Mouse (Mus musculus) 416B (cell line): ENCODE results near the gene Rbfox3.
A peak's percentile ranks its signal among the peaks of the same experiment; 100 is the strongest.

Source experiments
- DNase-seq: peaks from one replicate; pipeline ENCODE4 v3.0.0; 2011; ENCODE audit warnings: low read depth

Rbfox3 gene

DNA sequence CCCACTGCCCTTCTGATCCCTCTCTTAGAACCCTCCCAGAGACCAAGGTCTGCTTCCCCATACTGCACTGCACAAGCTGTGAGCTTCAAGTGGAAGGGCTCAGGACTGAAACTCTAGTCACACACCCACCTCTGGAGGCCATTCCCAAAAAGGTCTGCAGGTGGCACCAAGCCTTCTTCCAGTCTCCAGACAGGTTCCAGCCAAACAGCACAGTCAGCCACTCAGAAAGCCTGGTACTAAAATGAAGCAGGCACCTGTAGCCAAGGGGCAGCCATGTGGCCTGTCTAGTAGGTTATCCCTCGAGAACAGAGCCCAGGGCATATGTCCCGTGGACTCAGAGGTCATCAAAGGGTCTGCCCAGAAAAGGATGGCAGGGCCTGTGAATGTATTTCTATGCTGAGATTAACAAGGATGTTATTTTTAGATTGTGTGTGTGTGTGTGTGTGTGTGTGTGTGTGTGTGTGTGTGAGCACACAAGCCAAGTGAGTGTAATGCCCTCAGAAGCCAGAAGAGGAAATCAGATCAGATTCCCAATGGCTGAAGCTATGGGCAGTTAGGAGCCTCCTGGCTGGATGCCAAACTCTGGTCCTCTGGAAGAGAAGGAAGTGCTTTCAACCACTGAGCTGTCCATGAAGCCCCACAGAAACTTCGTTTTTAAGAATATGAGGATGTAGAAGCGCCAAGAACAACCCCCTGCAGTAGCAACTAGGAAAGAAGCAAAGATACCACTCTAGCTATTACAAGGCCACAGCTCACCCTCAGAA, at the start of gene Rbfox3:
Rbfox3 (minus strand) TSS at position 291 of the 764 bp plus-strand sequence.
- DNase-seq = peak; percentile 3

DNA sequence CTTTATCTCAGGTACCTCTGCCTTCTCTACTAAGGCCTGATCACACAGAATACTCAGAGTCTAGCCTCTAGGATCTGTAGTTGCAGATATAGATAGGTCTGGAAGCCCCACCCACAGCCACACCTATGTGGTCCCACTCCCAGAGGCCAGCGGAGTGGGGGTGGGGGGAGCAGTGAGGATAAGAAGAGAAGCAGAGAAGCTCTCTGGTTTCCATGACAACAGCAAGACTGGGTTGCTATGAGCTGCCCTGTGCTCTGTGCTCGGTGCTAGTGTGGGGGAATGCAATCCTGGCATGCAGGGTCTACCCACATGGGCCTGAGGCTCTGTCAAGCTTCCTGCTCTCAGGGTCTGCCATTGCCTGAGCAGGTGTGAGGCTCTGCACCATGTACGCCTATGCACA, 49.3 kb upstream of the Rbfox3 start:
- no peak for DNase-seq

DNA sequence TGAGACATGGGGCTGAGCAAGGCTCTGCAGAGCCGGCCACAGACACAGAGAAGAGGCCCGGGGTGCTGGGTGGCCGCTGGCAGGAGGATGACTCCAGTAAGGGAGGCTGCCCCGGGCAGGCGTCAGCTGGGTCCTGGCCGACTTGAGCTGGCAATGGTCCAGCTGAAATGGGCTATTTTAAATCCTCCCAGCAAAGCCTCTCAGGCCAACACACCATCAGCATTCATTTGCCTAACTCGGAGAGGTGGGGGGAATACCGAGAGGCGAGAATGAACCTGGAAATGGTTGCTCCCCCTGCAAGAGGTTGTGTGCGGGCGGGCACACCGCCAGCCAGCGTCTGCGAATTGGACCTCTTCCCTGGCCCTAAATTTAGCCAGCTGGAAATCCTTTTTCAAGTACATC, 45.7 kb upstream of the Rbfox3 start:
- DNase-seq = no peak

DNA sequence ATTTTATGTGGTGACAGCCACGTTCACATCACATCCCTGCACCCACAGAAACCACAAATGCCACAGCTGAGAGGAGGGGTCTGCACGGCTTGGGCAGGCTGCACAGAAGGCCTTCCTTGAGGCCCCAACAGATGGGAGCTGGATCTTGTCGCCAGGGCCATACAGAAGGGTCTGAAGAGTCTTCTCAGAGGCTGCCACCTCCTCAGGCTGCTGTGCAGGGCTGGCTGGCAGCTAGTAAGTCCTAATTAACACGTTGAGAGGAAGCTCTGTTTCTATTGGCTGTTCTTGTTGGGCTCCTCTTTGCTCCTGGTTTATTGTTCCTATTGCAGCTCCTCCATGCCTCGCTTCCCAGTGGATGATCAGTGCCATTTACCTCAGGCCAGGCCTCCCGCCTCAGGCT, 43.6 kb upstream of the Rbfox3 start:
- DNase-seq = no peak

DNA sequence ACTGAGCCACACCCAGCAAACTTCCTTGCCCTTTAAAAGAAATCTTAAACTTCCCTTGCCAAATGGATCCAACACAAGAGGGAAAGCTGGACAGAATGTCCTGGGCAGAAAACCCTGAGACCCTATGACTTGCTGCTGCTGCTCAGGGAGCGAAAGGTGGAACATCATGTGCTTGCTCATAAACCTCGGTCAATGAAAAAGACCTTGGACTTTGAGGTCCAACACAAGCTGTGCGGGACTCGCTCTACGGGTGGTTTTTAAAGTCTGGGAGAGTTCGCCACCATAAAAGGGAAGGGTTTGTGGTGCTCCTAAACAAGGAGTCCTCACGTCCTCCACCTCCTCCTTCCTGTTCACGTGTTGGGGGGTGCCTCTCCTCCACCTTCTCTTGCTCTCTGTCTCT, 34.5 kb upstream of the Rbfox3 start:
- DNase-seq = no peak

DNA sequence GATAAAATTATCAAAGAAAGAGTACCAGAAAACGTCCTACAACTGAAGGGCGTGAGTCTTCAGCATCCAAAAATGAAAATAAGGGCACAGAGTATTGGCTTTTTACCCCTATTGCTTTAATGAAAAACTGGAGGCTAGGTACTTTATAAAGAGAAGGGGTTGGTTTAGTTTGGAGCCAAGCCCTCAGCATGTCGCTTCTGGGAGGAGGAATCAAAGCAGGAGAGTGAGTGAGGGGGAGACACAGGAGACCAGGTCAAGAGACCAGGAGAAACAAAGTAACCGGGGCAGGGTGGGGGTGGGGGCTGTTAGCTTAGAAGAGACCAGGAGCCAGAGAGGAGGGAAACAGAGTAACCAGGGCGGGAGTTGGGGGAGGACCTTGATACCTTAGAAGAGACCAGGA, 29.9 kb upstream of the Rbfox3 start:
- no peak for DNase-seq

DNA sequence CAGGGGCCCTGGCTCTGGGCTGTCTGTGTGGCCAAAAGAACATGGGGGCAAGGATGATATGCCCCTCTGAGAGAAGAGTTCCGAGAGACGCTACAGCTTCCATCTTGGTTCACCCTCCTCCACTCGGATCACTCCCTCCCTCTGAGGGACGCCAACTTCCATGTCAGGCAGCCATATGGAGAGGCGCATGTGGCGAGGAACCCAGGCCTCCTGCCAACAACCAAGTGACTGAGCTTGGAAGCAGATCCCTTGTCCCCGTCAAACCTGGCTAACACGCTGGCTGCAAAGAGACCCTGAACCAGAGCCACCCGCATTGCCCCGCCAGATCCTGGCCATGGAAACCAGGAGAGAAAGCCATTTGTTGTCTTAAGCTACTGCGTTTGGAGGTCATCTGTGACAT, 29.1 kb upstream of the Rbfox3 start:
- DNase-seq = no peak

DNA sequence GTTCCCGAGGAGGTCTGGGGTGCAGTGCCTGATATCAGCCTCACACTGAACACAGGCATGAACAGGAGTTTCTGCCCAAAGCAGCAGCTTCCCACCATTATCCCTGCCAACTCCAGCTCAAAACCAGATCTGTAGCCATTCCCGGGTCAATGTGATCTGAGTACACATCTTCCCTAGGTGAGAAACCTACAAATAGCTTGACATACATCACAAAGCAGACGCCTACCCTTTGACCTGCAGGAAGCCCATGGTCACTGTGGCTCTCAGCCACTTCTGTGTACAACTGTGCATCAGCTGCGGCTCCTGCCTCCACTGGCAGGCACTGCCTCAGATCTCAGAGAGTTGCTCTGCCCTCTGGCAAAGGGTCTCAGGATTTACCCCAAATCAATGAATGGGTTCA, 28.3 kb upstream of the Rbfox3 start:
- no peak for DNase-seq

DNA sequence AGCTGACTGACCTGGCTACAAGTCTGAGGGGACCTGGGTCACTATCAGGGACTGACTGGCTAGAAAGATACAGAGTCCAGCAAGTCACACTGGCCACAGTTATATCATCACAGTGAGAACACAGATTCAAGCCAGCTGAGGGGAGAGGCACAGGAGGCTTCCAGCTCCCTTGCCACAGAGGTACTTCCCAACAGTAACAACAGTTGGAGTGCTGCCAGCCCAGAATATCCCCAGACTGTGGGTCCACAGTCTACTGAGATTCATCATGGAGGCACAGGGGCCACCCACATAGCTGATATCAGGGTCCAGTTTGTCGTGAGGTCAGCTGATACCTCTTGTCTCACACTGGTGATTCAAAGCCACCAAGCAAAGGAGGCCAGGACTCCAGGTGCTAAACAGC, 23.5 kb upstream of the Rbfox3 start:
- no peak for DNase-seq

DNA sequence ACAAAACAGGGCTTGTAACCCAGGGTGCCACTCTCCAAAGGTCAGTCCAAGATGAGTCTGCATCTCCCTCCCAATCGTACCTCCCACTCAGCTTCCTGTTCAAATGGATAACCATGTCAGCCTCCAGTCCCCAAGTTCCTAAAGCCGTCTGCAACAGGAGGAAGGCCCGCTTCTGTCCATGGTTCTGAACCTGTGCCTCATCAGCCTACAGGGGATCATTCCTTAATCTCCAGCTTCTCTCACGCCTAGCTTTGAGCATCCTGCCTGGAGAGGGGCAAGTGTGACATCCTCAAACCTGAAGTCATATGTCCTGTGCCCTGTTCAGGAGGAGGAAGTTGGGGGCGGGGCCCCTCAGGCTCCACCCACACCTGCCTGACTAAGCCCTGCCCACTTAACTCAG, 15.7 kb upstream of the Rbfox3 start:
- peak; percentile 20 for DNase-seq

DNA sequence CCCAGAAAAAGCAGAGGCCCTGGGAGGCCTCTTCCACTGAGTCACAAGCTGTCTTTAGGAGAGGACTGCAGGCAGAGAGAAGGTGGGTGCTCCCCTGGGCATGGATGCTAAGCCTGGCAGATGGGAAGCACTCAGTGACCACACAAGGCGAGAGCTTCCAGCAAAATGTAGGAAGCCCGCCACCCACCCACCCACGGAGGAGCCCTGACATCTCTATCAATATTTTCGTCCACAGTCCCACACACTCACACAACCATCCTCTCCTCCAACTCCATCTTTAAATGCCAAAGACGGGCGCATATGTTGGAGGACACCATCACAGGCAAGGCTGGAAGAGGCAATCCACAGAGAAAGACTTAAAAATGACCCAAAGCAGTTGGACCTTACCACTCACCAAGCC, 10.5 kb upstream of the Rbfox3 start:
- DNase-seq = no peak

DNA sequence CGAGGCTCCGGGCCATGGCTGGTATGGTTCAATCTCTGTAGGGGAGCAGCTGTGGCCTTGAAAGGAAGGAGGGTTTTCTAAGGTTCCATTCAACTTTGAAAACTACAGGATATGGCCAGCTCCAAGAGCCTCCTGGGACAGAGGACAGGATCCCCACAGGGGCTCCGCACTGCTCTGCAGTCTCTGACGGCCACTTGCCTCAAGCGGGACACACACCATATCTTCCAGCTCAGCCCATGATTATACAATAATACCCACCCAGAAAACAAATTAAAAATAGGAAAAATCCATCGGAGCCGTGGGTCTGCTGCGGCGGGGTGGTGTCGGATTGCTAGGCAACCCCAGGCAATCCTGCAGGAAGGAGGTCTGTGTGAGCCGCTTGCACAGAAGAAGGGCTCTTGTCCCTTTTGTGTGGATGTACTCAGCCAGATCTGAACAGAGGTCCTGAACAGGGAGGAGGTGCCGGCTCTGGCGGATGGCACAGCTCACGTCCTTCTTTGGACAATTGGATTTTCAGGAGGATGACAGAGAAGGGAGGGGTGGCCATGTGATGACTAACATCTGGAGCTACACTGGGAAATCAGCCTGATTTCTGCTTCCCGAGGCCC, 5.1 kb upstream of the Rbfox3 start:
- DNase-seq = no peak

DNA sequence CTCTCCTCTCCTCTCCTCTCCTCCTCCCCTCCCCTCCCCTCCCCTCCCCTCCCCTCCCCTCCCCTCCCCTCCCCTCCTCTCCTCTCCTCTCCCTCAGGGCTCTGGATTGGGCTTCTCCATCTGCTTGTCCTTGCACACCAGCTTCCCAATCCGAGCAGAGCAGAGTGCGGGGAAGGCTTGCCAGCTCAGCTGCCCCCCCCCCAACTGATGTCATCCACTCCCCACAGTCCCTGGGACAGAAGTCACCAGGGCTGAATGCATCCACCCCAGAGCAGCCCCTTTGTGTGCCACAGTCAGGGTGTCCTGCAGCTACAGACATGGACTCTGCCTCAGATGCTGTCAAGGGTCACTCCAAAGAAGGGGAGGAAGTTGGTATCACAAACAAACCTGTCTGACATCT, 4.5 kb upstream of the Rbfox3 start:
- DNase-seq = no peak

DNA sequence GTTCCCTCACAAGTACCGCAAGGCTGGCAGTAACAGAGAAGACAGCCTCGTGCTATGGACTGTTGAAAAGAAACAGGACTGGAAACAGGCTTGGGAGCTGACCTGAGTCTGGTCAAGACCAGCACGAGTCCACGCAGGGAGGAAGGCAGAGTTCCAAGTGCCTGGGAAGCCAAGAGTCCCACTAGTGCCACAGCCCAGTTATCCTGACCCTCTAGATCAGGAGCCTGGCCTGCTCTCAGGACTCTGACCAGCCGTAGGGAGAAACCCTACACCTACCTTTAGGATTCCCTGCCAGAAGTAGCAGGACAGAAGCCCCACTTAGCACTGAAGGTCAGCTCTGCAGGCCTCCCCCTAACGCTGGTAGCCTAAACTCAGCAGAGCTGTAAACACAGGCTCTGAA, 1.3 kb upstream of the Rbfox3 start:
- no peak for DNase-seq

DNA sequence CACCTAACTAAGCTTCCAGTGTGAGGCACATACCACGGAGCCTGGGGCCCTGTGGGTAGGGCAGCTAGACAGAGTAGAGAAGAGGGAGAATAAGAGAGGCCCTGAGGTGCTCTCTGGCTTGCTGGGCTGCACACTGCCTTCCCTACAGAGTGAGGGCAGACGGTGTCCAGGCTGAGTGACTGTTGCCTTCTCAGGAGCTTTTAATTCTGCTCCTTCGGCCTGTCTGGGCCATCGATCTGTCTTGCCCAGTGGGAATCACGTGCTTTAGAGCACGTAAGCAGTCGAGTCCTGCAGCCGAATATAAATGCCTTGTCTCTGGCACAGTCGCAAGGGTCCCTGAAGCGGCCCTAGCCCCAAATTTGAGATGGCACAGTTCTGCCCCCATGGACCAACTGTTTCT, 641 bp downstream of the Rbfox3 start:
- DNase-seq = no peak

DNA sequence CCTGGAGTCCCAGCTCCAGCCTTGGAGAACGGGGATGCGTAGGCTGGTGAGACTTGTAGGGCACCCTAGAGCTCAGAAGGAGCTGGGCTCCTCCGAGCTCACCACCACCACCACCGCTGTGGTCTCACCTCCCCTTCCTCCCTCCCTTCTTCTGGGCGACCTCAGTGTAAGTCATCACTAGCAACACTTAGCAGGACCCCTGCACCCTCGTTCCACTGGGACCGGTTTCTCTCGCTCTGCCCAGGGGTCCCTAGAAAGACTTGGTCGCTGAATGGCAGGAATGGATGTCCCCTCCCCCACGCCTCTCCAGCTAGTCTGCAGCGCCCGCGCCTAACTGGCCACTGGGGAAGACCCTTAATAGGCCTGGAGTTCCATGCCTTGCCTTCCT, 1.6 kb downstream of the Rbfox3 start:
- DNase-seq = no peak

DNA sequence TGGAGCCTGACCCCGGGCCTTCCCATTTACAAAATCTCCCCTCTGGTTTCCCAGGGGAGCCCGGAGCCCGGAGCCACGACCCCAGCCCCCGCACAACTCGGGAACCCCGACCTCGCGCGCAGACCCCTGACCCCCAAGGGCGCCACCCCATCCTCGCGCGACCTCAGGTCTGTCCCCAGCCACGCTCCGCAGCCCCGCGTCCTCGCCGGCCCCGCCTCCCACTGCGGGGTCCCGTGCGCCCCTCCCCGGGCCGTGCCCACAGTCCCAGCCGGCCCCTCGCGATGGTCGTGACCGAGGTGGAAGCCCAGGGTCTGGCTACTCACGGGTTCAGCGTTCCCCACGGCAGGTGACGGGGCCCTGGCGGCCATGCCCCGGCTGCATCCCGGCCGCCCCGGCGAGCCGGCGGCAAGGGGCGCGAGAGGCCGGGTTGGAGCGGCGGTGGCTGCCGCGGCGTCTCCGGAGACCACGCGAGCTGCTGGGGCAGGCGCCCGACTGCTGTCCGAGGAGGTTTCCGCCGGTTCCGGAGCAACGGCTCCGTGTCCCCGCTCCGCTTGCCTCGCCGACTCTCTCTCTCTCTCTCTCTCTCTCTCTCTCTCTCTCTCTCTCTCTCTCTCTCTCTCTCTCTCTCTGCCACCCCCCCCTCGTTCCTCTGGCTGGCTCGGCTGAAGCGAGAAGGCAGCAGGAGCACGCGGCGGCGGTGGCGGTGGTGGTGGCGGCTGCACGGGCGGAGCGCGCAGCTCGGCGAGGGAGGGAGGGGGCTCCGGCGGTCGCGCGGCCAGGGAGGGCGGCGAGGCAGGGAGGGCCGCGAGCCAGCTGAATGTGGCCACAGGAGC, 2.2 kb downstream of the Rbfox3 start:
- DNase-seq = no peak

DNA sequence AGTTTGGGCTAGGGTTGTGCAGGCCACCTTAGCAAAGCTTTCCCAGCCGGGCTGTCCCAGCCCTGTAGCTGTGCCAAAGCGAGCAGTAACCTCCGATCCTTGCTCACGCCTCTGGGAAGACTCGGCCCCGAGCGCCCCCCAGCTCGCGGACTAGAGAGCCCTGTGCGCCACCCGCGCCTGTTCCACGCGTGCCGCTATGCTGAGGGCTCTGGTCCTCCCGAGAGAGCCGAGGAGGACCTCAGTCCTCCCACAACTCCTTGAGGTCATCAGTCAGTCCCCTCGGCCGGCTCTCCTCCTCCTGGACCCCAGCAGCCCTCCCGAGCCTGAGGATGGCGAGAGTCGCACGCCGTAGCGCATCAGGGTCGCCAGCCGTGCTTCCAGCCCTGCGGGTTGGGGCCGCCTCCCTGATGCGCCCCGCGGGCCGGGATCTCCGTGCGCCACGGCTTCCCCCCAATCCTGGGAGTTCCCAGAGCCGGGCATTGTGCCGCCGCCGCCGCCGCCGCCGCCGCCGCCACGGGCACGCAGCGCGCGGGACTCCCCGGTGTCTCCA, 2.9 kb downstream of the Rbfox3 start:
- no peak for DNase-seq

DNA sequence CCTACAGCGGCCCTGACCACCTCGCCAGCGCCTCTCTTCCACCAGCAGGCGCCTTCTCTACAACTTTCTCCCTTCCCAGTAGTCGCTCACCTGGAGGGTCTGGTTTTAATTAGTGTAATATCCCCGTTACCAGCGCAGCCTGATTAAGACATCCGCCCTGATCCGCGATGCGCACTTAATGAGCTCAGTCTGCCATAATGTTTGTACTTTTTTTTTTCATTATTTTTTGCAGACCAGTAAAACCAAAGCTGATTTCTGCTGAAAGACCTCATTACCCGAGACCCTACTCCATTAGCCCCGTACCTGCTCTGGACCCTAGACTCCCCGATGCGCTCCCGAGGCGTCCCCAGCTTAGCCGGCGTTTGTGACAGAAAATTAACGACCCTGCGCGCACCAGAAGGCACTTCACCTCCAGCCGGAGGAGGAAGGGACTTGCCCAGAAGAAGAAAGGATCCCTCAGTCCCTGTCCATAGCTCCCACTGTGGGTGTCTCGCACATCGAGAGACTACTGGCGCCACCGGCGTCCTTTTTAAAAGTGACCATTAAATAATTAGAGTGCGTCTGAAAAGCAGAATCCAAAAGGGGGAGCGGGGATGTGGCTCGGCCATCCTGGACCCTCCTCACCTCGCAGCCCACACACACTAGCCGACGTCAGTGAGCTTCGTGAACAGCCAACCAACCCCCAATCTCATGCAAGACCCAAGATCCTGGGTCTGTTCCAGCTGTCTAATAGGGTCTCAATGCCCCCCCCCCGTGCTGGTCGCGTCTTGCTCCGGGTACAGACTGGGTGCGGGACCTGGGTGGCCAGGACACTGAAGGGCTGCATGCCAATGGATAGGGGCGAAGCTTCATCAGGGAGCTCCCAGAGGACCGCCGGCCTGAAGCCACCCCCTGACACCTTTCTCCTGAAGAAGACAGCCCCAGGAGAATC, 3.7 kb downstream of the Rbfox3 start:
- DNase-seq = no peak

DNA sequence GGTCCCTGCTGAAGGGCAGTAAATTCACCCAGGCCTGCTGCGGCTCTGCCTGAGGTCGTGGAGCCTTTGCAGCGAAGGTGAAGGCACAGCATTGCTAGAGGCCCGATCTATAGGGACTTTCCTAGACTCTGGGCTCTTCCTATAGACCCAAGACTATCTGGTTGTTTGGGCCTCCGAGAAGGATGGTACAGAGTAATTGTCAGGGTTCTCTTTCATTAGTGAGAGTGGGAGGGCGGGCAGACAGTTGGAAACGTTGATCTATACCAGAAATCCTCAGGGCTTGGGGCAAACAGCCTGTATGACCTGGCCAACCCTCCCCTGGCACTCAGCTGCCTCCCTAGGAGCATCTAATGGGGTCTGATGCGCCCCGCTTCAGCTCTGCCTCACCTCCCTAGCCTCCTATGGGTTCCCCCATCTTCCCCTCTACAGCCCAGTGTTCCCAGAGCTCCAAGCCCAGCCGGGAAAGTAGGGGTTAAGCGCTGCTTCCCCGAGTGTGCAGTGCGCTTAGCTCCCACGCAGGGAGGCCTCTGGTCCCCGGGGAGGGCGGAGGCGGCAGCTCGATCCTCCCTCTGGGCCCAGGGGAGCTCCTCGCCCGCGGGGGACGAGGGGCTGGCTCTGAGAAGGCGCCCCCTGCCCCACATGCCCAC, 4.5 kb downstream of the Rbfox3 start:
- DNase-seq = no peak

DNA sequence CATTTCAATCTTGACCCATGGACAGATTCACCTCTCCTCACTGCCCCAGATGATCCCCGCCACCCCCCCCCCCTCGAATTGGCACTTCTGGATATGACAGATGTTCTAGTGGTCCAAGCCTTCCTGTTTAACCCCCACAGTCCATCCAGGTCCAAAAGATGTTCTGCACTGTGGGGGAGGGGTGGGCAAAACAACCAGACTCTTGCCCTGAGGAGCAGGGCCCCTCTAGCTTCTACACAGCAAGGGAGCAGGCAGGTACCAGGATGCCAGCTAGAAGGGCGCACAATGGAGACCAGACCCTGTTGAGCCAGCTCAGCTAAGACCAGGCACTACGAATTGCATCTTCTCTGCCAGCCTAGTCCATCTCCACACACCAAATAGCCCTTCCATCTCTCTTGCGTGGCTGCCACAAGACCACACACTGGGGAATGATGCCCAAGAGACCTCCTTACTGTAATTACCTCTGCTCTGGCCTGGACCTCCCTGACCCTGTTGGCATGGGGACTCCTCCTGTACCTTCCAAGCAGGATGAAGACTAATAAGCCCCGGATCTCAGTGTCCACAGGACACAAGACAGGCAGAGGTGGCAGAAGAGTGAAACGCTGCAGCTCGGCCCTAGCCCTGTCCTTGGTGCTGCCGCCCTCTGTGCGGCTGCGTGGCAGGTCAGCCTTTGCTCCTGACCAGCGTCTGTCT, 5.1 kb downstream of the Rbfox3 start:
- DNase-seq = no peak
